Mouse (Mus musculus): ENCODE data around the gene Ptpra.

DNA sequence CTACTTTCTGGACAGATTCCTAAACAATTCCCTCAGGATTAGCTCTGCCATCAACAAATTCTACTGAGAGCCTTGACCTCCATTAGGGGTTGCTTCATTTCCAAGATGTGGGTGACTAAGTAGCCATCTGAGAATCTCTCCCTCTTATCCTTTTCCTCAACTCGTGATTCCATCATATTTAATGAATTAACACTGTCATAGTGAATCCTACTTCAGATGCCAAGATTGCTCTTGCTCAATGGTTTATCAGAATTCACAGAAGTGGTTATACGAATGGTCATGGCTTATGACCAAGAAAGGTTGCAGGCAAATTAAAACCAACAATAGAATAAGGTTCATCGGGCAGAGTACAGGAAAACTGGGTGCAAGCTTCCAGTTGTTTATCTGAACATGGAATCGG, 48.2 kb upstream of the Ptpra start:
- TF ChIP-seq CTCF (IDR thresholded peaks at IDR 0.05; ENCODE audit: extremely low read depth, insufficient read depth, insufficient read length, insufficient replicate concordance) (no peak), POLR2A (IDR thresholded peaks at IDR 0.05; ENCODE audit: low read depth, low read length) (no peak)

Measured in spleen, adult 2 months (tissue).